23 mouse cellular contexts compared by ENCODE assay signal in genomic region chr3:146617946-146618345, GRCm38 (mm10). TPM values are rescaled to one million over a fixed set of nuclear protein-coding genes. Genes with fewer than 3 reads are reported as not detected.
"Had no signal": no experiment of that assay in that cellular context is flagged by ENCODE, and none has a peak within 500 bp of the region (broad histone marks: within the 10 kb centered on the region; RNA-seq: fewer than 3 reads in every experiment).

No protein-coding gene starts in this region.

- H3K9me3 ChIP-seq: kidney, embryonic 15.5 days; midbrain, embryonic 12.5 days; midbrain, embryonic 15.5 days; neural tube, embryonic 13.5 days; stomach, embryonic 15.5 days had no signal

- H3K4me3 ChIP-seq: kidney, embryonic 15.5 days; left cerebral cortex, adult 2 months; midbrain, embryonic 12.5 days; midbrain, embryonic 15.5 days; myocyte; neural tube, embryonic 13.5 days; stomach, embryonic 15.5 days had no signal

- H3K27me3 ChIP-seq: kidney, embryonic 15.5 days; midbrain, embryonic 12.5 days; midbrain, embryonic 15.5 days; neural tube, embryonic 13.5 days; stomach, embryonic 15.5 days had no signal

- ATAC-seq: intestine, postnatal 0 days; midbrain, embryonic 15.5 days had no signal

- H3K4me1 ChIP-seq: kidney, embryonic 15.5 days; midbrain, embryonic 12.5 days; midbrain, embryonic 15.5 days; neural tube, embryonic 13.5 days; stomach, embryonic 15.5 days had no signal

- H3K27ac ChIP-seq: kidney, embryonic 15.5 days; left cerebral cortex, adult 2 months; midbrain, embryonic 12.5 days; midbrain, embryonic 15.5 days; neural tube, embryonic 13.5 days; stomach, embryonic 15.5 days had no signal

- H3K36me3 ChIP-seq: kidney, embryonic 15.5 days; midbrain, embryonic 12.5 days; midbrain, embryonic 15.5 days; neural tube, embryonic 13.5 days; stomach, embryonic 15.5 days had no signal

- H3K9ac ChIP-seq: kidney, embryonic 15.5 days; midbrain, embryonic 12.5 days; midbrain, embryonic 15.5 days; neural tube, embryonic 13.5 days; stomach, embryonic 15.5 days had no signal

- H3K4me2 ChIP-seq: kidney, embryonic 15.5 days; midbrain, embryonic 12.5 days; midbrain, embryonic 15.5 days; neural tube, embryonic 13.5 days; stomach, embryonic 15.5 days had no signal

- DNase-seq: kidney, adult 8-10 months; kidney, postnatal 10 days; kidney, postnatal 36 days; layer of hippocampus, postnatal 36 days; lung, adult 2 months; lung, postnatal 14 days; lung, postnatal 4 days; retina, postnatal 1 day; right cerebral cortex, postnatal 25 days; spleen, adult 18-20 months; thymus, postnatal 25 days had no signal

RNA-seq across cellular contexts. Expression of gene Dnase2b, which starts 2.5 kb away (rescaled TPM):
- polyA plus RNA-seq: intestine, postnatal 0 days; limb, embryonic 11.5 days; lung, embryonic 16.5 days; midbrain, embryonic 12.5 days; midbrain, embryonic 15.5 days; myocyte; neural tube, embryonic 13.5 days; urinary bladder, adult 2 months had no signal

RNA-seq across cellular contexts. Expression of gene 4930503B20Rik, which starts 33.2 kb away (rescaled TPM):
- polyA plus RNA-seq: intestine, postnatal 0 days; kidney, embryonic 15.5 days; limb, embryonic 11.5 days; lung, adult 2 months; lung, embryonic 16.5 days; midbrain, embryonic 12.5 days; midbrain, embryonic 15.5 days; myocyte; neural tube, embryonic 13.5 days; stomach, embryonic 15.5 days; thymus, postnatal 0 days had no signal

RNA-seq across cellular contexts. Expression of gene Uox, which starts 47.7 kb away (rescaled TPM):
- polyA plus RNA-seq: limb, embryonic 11.5 days; midbrain, embryonic 12.5 days; midbrain, embryonic 15.5 days; myocyte; neural tube, embryonic 13.5 days; urinary bladder, adult 2 months had no signal
